Mouse (Mus musculus) naive thymus-derived CD4-positive, alpha-beta T cell, adult 2 months (primary cell): ENCODE measurements around the gene Arcn1.

Experiments
- DNase-seq: peaks from one replicate; pipeline ENCODE4 v3.0.0-alpha.2; 2011; ENCODE audit warnings: low read depth

Gene Arcn1

DNA sequence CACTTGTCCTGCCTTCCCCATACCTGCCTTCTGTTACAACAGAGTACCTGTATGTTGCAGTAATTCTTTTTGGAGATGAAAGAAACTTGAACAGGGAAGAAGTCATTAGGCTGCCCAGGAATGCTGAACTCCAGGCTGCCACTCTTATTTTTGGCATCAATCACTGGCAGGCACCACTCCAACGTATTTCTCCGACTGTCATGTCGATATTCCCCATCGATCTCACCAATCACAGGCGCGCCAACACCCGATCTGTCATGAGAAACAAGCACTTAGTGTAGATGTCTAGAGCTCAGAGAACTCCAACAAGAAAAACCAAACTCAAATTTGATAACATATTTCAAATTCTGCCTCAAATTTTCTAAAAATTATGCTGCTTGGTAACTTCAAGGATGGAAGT, 22.3 kb downstream of the Arcn1 start:
- no peak for DNase-seq

DNA sequence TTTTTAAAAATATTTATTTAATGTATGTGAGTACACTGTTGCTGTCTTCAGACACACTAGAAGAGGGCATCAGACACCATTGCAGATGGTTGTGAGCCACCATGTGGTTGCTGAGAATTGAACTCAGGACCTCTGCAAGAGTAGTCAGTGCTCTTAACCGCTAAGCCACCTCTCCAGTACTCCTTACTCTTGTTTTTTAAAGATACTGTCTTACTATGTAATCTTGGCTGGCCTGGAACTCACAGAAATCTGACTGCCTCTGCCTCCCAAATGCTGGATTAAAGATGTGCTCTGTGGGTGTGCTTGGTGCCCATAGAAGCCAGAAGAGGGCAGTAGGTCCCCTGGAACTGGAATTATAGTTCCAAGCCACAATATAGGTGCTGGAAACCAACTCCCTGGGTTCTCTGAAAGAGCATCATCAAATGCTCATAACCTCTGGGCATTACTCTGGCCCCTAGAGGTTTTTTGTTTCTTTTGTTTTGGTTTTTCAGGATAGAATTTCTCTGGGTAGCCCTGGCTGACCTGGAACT, 26.9 kb downstream of the Arcn1 start:
- no peak for DNase-seq

DNA sequence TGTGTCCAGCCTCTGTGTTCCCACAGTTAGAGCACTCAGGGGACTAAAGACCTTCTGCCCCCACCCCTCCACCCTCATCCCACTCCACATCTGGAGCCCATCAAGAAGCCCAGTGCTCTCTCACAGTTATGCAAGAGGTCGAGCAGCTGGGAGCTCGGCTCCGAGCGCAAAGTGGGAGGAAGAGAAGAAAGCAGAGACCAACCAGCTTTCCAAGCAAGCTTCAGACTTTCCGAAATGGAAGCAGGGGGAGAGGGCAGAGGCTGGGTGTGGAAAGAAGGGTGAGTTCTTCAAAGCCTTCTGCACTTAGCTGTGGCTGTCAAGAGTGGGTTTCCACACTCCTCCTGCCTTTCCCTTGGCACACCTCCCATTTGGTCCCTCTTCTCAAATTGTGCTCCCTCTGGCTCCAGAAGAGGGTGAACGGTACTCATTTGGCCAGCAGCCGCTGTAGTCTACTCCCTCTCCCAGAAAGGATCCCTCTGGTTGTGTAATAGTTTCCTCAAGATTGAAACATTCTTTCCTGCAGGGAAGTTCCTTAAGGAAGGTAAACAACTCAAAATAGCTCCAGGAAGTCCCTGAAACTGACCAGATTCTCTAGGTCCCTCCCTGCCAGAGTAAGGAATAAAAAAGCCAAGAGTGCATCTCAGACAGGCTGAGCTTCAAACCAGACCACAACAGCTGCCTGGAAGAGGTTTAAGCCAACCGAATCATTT, 30.2 kb downstream of the Arcn1 start:
- no peak for DNase-seq

DNA sequence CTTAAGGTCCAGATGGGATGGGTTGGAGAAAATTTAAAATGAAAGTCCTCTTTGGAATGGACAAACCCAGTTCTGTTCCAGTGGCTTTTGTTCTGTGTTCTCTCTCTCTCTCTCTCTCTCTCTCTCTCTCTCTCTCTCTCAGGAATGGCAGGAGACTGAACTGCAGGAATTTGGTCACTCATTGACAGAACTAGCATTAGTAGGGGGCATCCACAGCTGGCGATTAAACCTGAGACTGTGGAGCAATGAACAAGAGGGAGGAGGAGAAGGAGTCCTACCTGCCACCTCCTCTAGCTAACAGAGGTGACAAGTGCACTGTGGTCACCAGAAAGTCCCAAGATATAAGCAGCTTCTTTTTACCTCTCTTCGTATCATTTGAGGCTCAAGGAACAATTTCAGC, 31.3 kb downstream of the Arcn1 start:
- no peak for DNase-seq

DNA sequence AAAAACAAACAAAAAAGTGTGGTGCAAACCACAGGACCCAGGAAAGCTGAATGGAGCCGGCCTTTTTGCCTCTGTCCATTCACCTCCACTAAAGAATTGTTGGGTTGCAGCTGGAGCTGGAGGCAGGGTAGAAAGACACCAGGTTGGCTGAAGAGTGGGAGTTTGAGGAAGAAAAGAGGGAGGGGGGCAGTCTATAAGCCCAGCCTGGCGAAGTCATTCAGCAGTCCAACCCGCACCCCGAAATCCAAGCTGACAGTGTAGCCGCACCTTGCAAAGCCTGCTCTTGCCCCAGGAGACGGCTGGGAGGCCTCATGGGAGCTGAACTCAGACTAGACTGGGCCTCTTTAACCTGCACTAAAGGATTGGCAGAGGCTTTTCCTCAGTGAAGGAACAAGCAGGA, 31.8 kb downstream of the Arcn1 start:
- DNase-seq, result no peak

DNA sequence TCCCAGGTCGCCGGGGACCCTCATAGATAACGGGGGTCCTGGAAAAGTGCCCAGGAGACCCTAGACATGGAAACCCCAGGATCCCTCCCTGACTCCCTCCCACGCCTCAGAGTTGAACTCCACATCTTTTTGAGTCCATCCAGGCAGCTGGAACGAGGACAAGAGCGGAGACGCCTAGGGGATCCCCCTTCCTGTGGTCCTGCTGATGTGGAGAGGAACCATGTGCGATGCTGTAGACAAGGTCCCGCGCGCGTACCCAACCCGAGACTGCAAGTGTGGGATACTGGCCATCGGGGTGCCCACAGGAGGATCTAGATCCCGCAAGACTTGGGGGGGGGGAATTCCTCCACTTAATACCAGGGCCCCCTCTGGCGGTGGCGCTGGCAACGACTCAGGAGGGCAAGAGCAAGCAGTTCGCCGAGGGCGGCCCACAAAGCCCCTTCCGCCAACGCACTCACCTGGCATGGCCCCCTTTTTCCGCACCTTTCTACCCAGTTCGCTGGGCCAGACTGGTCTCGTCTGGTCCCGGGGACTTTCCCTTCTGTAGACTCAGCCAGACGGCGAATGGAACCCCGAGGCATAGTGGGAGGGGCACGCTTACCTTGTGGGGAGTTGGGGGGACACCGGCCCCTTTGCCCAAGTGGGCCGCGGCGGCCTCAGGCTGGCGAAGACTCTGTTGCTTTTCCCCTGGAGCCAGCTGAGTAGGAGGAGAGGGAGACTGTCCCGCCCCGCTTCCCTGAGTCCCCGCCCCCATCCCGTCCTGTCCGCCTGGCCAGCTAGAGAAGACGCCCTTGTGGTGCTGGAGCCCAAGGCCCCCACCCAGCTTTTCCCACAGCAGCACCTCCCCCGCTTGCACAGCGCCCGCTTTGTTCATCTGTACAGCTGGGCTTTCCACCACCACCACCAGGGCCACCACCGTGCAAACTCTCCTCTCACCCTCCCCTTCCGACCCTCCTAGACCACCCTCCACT, 32.8 kb downstream of the Arcn1 start, which contains the start of gene Phldb1:
Phldb1 (minus strand) TSS at position 675 of the 971 bp plus-strand sequence.
- DNase-seq, result peak; percentile 80

DNA sequence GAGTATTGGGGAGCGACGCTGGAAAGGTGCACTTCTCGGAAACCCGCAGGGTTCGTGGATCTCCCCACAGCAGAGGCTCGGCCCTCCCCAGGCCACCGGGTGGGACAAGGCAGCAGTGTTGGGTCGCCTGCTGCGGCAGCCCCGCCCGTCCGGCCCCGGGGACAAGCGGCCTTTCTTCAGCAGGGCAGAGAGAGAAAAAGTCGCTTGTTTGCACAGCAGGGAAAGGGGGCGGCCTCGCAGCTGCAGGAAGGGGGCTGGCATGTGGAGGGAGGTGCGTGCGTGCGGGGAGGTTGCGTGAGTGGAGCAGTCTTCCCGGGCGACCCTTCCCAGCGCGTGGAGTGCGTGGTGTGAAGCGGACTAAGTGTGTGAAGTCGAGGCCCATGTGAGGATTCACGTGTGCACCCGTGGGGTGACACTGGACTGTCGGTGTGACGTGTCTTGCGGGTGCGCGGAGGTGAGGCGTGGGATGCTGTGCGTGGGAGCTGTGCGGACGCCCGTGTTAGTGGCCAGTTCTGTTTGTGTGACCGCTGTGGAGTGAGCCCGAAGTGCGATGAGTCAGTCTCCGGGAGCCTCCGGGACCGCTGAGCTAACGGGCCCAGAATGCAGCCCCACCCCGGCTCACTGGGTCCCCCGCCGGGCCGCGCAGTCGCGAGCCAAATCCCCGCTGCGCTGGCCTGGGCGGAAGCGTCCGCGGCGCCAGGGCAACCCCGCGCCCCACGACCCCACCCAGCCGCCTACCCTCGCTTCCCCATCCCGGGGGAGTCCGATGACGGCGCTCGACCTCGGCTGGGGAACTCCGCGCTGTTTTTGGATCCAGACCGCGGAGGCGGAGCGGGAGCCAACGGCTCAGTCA, 33.7 kb downstream of the Arcn1 start:
- peak; percentile 50 for DNase-seq

DNA sequence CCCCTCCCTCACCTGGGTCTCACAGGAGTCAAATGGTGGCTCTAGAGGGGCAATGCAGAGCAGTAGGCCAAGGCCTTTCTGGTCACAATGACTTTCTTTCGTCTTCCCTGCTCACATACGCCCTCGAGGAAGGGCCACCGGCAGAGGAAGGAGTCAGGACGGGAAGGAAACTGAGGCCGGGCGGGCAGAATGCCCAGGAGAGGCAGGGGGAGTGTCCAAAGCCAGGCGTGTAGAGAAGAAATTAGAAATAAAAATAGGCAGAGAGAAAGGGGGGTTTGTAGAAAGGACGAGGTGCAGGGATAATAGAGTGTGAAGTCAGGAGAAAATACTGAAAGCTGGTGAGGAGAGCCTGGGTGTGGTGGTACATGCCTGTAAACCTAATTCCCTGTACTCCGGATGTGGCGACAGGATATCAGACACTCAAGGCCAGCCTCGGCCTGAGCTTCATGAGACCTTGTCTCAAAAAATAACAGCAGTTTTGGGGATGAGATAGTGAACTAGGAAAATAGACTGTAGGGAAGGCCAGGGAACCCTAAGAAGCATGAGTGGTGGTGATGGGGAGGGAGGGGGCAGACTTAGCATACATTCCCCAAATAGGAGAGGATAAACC, 34.6 kb downstream of the Arcn1 start:
- DNase-seq, result no peak

DNA sequence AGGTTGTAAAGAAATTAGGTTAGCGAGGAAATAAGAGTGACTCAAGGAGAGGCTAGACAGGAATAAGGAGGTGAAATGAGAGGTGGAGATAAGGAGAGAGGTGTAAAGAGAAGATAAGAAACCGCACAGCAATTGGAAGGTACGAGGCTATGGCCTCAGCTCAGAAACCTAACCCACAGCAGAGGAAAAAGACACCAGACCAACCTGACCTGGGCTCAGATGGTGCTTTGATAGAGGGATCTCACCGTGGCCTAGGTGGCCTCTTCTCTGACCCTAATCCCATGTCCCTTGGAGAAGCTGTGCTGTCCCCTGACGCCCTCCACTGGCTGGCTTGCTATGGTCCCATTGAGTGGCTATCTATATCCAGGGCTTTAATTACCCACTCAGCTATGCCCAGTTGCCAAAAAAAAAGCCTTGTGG, 35.5 kb downstream of the Arcn1 start:
- no peak for DNase-seq

DNA sequence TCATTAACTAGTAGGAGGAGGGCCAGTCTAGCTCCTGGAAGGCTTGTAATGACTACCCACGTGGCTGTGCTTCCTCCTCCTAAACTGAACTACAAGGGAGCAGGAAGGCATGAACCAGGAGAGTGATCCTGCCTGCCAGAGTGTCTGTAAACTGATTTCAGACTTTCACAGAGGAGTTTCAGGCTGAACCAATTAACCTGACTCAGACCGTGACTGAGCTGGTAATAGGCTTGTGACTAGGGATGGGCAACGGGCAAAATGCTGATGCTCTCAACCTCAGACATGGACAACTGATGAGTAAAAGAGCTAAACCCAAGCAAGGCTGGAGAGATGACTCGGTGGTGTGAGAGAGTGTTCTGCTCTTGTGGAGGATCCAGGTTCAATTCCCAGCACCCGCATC, 40.2 kb downstream of the Arcn1 start:
- DNase-seq, result no peak

DNA sequence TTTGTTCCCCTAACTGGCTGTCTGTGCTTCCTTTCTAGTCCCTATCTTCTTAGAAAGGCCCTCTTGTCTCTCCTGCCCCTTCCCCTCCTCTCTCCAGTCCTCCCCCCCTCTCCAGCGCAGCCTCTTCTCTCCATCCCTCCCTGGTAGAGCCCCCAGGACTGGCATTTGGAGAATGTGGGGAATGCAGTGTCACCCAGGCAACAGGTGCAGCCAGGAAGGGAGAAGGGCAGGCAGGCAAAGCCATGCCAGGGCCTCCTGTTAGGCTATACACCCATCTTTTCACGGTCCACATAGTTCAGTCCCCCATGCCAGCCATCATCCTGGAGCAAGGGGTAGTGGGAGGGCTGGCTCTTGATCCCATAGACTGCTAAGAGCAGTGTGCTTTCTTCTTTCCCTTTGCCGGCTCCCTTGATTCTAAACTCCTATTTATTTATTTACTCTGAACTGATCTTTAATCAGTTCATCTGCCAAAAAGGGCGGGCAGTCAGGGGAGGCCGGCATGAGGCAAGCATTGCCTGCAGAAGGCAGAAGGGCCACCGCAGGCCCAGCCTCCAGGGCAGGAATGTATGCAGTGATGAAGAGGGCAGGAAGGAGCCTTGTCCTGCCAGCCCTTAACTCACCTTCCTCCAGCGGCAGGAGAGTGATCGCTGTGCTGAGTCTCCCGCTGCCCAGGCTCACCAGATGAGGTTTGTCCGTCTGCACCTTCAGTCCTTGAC, 41.1 kb downstream of the Arcn1 start:
- DNase-seq, result no peak

DNA sequence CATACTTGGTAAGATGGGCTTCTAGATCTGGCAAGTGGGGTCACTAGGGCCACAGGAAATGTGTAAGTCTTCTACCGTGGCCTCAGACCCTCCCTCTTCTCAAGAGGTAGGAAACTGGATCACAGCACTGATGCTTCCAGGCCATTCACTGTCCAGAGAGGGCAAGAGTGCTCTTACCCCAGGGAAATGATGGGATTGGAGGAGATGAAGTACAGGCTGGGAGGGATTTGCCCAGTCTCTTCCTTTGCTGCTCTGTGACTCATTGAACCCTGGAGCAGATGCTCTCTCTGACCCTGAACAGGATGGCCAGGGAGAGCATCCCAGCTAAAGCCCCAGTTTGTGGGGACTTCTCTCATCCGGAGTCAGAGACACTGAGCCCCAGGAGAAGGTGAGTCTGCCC, 43.0 kb downstream of the Arcn1 start:
- no peak for DNase-seq

DNA sequence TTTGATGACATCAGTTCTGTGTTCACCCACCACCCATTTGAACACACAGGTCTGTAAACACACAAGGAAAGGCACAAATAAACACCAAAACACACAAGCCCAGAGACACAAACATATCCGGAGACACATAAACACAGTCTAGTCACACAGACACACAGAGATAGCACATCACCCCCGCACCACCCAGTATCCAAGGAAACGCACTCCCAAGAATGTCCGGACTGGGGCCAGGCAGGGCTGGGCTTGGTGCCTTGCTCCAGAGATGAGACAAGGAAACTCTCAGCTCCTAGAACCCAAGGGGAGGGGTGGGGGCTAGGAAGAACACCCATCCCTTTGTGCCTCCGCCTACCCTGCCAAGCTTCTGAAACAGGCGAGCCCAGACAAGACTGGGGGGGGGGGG, 43.4 kb downstream of the Arcn1 start:
- no peak for DNase-seq

DNA sequence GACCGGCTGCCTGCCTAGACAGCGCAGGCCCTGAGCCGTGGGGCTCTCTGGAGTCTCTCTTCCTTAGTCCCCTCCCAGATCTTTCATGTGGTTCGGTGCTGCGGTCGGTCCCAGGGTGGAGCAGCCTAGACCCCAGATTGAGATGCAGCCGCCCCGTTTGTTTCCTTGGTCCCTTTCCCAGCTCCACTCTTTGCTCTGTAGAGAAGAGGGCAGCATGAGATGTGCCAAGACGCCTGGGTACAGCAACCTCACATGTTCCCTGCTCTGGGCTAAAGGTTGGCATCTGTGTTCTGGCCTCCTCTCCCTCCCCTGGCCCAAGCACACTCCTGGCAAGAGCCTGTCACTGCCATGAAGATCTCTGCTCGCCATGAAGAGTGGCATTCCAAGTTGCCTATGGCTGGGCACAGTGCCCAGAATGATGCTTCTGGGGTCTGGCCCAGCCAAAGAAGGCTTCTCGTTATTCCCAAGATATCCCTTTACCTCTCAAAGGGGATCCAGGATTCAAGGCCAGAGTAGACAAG, 44.1 kb downstream of the Arcn1 start:
- DNase-seq, result peak; percentile 53

DNA sequence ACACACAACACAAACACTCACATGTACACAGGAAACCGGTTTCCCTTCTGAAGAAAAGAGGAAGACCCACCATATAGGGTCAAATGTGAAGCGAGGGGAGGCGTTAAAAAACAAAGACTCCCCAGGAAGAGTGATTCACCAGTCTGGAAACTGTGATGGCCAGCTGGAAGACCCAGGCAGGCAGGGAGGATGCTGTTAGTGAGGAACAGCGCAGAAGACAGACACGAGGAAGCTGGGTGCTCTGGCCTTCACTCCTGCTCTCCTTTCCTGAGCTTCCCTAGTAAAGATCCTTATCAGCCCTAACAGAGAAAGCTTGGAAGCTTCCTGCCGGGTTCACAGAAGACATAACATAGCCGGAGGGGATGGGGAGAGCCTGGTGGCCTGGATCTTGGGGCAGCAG, 44.6 kb downstream of the Arcn1 start:
- DNase-seq, result no peak

DNA sequence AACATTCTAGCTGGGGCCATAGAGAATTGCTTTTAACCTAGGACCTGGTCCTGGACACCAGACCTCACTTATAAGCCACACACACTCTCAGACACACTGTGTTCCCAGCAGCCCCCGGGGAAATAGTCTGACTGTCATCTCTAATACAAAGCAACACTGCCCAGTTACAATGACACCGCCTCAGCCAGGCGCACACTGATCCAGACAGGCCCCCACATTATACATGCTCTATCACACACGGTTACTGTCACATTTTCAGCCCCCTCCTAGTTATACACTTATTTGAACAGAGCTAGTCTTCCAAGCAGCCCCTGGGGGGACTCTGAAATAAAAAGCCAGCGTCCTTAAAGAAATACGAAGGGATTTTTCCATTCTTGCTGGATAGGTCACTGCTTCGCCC, 45.1 kb downstream of the Arcn1 start:
- DNase-seq, result no peak

DNA sequence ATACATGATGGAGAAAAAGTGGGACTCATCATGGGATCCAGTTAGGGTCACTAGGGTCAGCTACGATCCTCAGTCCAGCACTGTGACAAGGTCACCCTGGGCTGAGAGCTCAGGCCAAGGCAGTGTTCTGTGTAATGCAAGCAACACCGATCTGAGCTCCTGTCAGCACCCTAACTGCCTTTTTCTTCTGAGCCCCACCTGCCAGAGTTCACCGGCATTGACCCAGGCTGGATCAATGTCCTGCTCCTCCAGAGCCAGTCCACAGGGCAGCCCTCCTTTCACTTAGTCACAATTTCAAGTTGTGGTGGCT, 45.8 kb downstream of the Arcn1 start:
- DNase-seq, result no peak

DNA sequence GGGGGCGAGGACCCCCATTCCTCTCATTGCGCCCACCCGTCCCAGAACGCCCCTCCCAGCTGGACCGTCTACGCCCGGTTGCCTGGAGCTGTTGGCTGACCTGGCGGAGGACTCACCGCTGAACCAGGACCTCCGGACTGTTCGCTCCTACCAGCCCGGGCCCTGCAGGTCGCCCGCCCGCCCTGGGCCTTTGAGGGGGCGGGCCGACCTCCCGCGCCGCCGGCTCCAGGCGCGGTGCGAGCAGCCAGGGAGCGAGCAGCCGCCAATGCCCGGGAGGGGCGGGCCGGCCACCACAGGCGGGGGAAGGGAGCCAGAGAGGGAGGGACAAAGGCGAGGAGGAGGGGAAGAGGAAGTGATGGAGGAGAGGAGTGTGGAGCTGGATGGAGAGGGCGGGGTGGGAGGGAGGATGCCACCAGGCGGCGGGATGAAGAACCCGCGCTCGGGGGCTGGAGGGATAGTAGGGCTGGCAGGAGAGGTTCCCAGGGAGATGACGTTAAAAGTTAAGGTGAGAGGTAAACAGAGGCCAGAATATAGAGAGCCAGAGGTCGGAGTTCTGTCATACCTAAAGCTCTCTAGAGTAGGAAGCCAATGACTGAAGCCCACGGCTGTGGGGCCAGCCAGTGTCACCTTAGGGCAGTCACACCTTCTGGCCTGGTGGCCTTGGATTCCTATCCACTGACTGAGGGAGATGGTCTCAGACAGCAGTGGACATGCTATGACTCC, 46.3 kb downstream of the Arcn1 start:
- DNase-seq, result peak; percentile 65

DNA sequence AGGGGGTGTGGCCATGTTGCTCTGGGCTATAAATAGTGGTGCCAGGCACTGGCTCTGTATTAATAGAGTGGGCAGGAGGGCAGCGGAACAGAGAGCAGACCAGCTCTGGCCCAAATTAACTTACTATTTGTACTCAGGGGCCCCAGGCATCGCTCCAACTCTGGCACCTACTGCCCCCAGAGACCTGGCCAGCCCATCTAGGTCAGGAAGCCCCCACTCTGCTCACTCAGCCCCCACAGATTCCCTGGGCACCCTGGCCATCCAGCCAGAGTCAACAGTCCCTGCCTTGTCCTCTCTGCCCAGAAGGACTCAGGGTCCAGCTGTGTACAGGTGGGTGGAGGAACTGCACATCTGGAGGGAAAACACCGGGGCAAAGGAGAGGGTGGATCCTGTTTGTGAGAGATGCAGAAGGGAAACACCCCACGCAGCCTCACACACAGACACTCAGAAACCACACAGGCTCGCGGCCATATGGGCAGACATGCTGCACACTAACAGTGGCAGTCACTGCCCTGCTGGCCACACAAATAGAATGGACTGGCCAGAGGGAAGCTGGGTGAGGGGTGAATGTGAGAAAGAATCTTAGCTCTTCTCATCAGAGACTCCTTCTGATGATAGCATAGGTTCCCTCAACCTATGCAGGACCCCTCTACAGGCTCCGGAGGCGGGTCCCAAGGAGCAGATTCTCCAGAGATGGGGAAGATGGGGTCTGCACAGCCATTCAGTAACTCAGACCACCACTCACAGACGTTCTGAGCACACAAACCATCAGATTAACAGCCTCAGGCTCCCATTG, 47.1 kb downstream of the Arcn1 start:
- peak; percentile 55 for DNase-seq
